8 mouse cellular contexts compared by ENCODE assay signal in genomic region chr1:51479027-51479329, GRCm38 (mm10). TPM values are rescaled to one million over a fixed set of nuclear protein-coding genes. Genes with fewer than 3 reads are reported as not detected.
DNase-seq lines count a peak whose midpoint lies in the region; ATAC-seq and TF ChIP-seq lines count a peak whose summit lies in the region.

No protein-coding gene starts in this region.

- H3ac ChIP-seq in myocyte (ENCODE audit: control insufficient read depth, insufficient read length): peak overlapping the region; percentile 66

- peak overlapping the region; percentile 55 for H3K4me3 ChIP-seq in kidney, postnatal 0 days (replicated peaks; ENCODE audit: low read depth, low read length)
- H3K4me3 ChIP-seq in embryonic facial prominence, embryonic 13.5 days: peak overlapping the region; percentile 64
- H3K4me3 ChIP-seq in intestine, embryonic 14.5 days (ENCODE audit: low read depth, low read length): peak overlapping the region; percentile 66
- H3K4me3 ChIP-seq in myocyte: peak overlapping the region; percentile 91

- intact Hi-C loops in left cerebral cortex, postnatal 10 days (cut with DNase I): loop anchor here (5.0 kb wide), 1 partner anchor 118 kb away; no protein-coding TSS in a partner anchor

- H3K4me2 ChIP-seq in kidney, postnatal 0 days (ENCODE audit: low read length): peak overlapping the region; percentile 65
- H3K4me2 ChIP-seq in embryonic facial prominence, embryonic 13.5 days: peak overlapping the region; percentile 97
- H3K4me2 ChIP-seq in intestine, embryonic 14.5 days (ENCODE audit: low read length): peak overlapping the region; percentile 78
- peak overlapping the region; percentile 75 for H3K4me2 ChIP-seq in myocyte (ENCODE audit: low read depth)

- H3K36me3 ChIP-seq in kidney, postnatal 0 days (ENCODE audit: insufficient read depth, low read length): no peaks in the 10 kb centered on the region
- H3K36me3 ChIP-seq in embryonic facial prominence, embryonic 13.5 days: no peaks in the 10 kb centered on the region
- H3K36me3 ChIP-seq in intestine, embryonic 14.5 days (ENCODE audit: control insufficient read depth, insufficient read depth, low read length): no peaks in the 10 kb centered on the region
- H3K36me3 ChIP-seq in myocyte (ENCODE audit: control insufficient read depth, insufficient read depth): peaks cover 10% of the 10 kb centered on the region

- H3K27me3 ChIP-seq in kidney, postnatal 0 days (ENCODE audit: insufficient read depth, low read length): no peaks in the 10 kb centered on the region
- no peaks in the 10 kb centered on the region for H3K27me3 ChIP-seq in embryonic facial prominence, embryonic 13.5 days
- no peaks in the 10 kb centered on the region for H3K27me3 ChIP-seq in intestine, embryonic 14.5 days (replicated peaks; ENCODE audit: control insufficient read depth, insufficient read depth, low read length)
- no peaks in the 10 kb centered on the region for H3K27me3 ChIP-seq in myocyte (ENCODE audit: control insufficient read depth, insufficient read depth, insufficient read length)

- H3K79me2 ChIP-seq in myocyte (ENCODE audit: control insufficient read depth, insufficient read depth): peaks cover 17% of the 10 kb centered on the region

- peak overlapping the region; percentile 85 for H3K27ac ChIP-seq in kidney, postnatal 0 days
- H3K27ac ChIP-seq in embryonic facial prominence, embryonic 13.5 days: no peak overlapping the region
- H3K27ac ChIP-seq in intestine, embryonic 14.5 days (ENCODE audit: low read depth): no peak overlapping the region; the same call in 1 of the 2 replicates

- TF ChIP-seq POLR2A in myocyte (IDR thresholded peaks at IDR 0.05; ENCODE audit: insufficient read length, low read depth): no peak

- no peak overlapping the region for H3K9ac ChIP-seq in kidney, postnatal 0 days (ENCODE audit: low read depth, low read length)
- peak overlapping the region; percentile 79; the same call in 1 of the 2 replicates for H3K9ac ChIP-seq in embryonic facial prominence, embryonic 13.5 days
- H3K9ac ChIP-seq in intestine, embryonic 14.5 days (ENCODE audit: low read length): no peak overlapping the region; the same call in 1 of the 2 replicates

- no peak for ATAC-seq in kidney, postnatal 0 days (replicated peaks; ENCODE audit: low FRiP score, low read depth)
- no peak for ATAC-seq in embryonic facial prominence, embryonic 13.5 days (ENCODE audit: insufficient number of reproducible peaks, insufficient read depth, low FRiP score, low TSS enrichment, low read depth)
- no peak for ATAC-seq in intestine, embryonic 14.5 days (replicated peaks; ENCODE audit: low FRiP score, low TSS enrichment, low read depth)

- DNase-seq in kidney, postnatal 0 days (ENCODE audit: low spot score): no peak
- no peak for DNase-seq in kidney, postnatal 4 days
- DNase-seq in intestine, embryonic 14.5 days (ENCODE audit: low spot score): no peak
- DNase-seq in testis, postnatal 14 days (ENCODE audit: low spot score): no peak
- DNase-seq in gastrocnemius, adult 8-10 months (ENCODE audit: low spot score in 2 of 2): no peak
- DNase-seq in left cerebral cortex, postnatal 10 days (ENCODE audit: extremely low spot score in 1 of 2, low spot score in 2 of 2): no peak

- WGBS in kidney, postnatal 0 days: 39% methylated on average over 1 of the region's 1 CpGs
- 75% methylated on average over 1 of the region's 1 CpGs for WGBS in embryonic facial prominence, embryonic 13.5 days
- WGBS in intestine, embryonic 14.5 days: 87% methylated on average over 1 of the region's 1 CpGs

- 0 out of 2 replicates have a peak, but pooled peaks cover 4% of the 10 kb centered on the region for H3K4me1 ChIP-seq in kidney, postnatal 0 days (replicated peaks; ENCODE audit: insufficient read depth, low read length)
- H3K4me1 ChIP-seq in embryonic facial prominence, embryonic 13.5 days: peaks cover 3% of the 10 kb centered on the region; the same call in 1 of the 2 replicates
- no peaks in the 10 kb centered on the region for H3K4me1 ChIP-seq in intestine, embryonic 14.5 days (replicated peaks; ENCODE audit: control insufficient read depth, insufficient read depth, low read length)

- no peaks in the 10 kb centered on the region for H3K9me3 ChIP-seq in kidney, postnatal 0 days (replicated peaks; ENCODE audit: low read length)
- no peaks in the 10 kb centered on the region for H3K9me3 ChIP-seq in embryonic facial prominence, embryonic 13.5 days
- H3K9me3 ChIP-seq in intestine, embryonic 14.5 days (ENCODE audit: control insufficient read depth, low read length): no peaks in the 10 kb centered on the region

- no peak for TF ChIP-seq CTCF in kidney, postnatal 0 days (IDR thresholded peaks at IDR 0.05; ENCODE audit: low read depth)

TF ChIP-seq in myocyte, 11 proteins besides CTCF, POLR2A, EP300 and RAD21:
- TF ChIP-seq MYOD1 (IDR thresholded peaks at IDR 0.05; ENCODE audit: control insufficient read depth in 1 of 3, insufficient read length in 2 of 3, low read depth in 2 of 3): no peak
- no peak for TF ChIP-seq POLR2AphosphoS2 (IDR thresholded peaks at IDR 0.05; ENCODE audit: insufficient read length, low read depth)
- no peak for TF ChIP-seq TCF12 (IDR thresholded peaks at IDR 0.05; ENCODE audit: insufficient read depth, poor library complexity, severe bottlenecking)
- no peak for TF ChIP-seq TCF3 (IDR thresholded peaks at IDR 0.05; ENCODE audit: insufficient read length, low read depth)
- TF ChIP-seq E2F4 (IDR thresholded peaks at IDR 0.05; ENCODE audit: insufficient read depth): no peak
- TF ChIP-seq REST (IDR thresholded peaks at IDR 0.05; ENCODE audit: insufficient read depth, insufficient read length): no peak
- no peak for TF ChIP-seq MYOG (IDR thresholded peaks at IDR 0.05; ENCODE audit: control insufficient read depth in 1 of 3, insufficient read depth in 1 of 3, insufficient read length in 2 of 3, low read depth in 2 of 3)
- no peak for TF ChIP-seq MAX (IDR thresholded peaks at IDR 0.05; ENCODE audit: low read depth)
- TF ChIP-seq SRF (IDR thresholded peaks at IDR 0.05; ENCODE audit: control insufficient read depth, insufficient read length, low read depth): no peak
- TF ChIP-seq USF1 (IDR thresholded peaks at IDR 0.05; ENCODE audit: low read depth): no peak
- TF ChIP-seq CEBPB (IDR thresholded peaks at IDR 0.05; ENCODE audit: insufficient read depth, poor library complexity, severe bottlenecking): no peak

RNA-seq across cellular contexts. Expression of gene Nabp1, which starts 0.8 kb away (rescaled TPM):
- polyA plus RNA-seq in kidney, postnatal 0 days (2015; fragmentation: Nextera tagmentation; extraction: Ambion mirVana): 37.7 and 42.6 TPM in 2 replicates
- 4.5 and 5.8 TPM in 2 replicates for polyA plus RNA-seq in embryonic facial prominence, embryonic 13.5 days (2015; fragmentation: Nextera tagmentation; extraction: Ambion mirVana)
- 11.4 and 12.6 TPM in 2 replicates for polyA plus RNA-seq in intestine, embryonic 14.5 days (2014; fragmentation: Nextera tagmentation; extraction: Ambion mirVana)
- 21.2 TPM for polyA plus RNA-seq in myocyte (2012; fragmentation: generic; extraction: Trizol)
- 10 to 100 TPM; 11.6 to 16.8 (median 13.5) TPM for total RNA-seq in gastrocnemius, adult 8-10 months (2022)
- 10 to 100 TPM in 1 of 2 experiments, 1 to 10 TPM in 1; 9.4 to 12.9 TPM for total RNA-seq in left cerebral cortex, postnatal 10 days (2021)
